Mouse (Mus musculus) right cerebral cortex, postnatal 25 days (tissue): ENCODE results near the gene Ppp1r37.
"Not testable (repeated sequence)": the region's sequence is repeated elsewhere in the genome, so short reads cannot be mapped to it uniquely, and the experiment has no call there.

Source experiments
- DNase-seq: peaks from one replicate; pipeline ENCODE4 v3.0.0; 2022

Ppp1r37 gene

DNA sequence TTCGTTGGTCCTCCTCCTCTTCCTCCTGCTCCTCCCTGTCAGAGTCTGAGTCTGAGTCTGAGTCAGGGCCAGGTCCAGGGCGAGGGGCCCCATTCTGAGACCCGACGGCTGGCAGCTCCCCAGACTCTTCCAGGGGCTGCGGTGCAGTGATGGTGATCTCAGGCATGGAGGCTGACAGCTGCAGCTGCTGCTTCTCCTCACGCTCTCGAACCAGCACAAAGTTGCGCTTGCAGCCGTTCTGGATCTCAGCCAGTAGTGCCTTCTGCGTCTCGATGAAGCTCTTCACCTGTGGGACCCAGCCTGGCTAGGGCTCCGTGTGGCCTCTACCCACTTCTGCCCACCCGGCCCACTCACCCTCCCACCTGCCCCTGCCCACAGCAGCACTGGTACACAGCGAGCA lies 30.6 kb downstream of the Ppp1r37 start:
- DNase-seq = no peak

DNA sequence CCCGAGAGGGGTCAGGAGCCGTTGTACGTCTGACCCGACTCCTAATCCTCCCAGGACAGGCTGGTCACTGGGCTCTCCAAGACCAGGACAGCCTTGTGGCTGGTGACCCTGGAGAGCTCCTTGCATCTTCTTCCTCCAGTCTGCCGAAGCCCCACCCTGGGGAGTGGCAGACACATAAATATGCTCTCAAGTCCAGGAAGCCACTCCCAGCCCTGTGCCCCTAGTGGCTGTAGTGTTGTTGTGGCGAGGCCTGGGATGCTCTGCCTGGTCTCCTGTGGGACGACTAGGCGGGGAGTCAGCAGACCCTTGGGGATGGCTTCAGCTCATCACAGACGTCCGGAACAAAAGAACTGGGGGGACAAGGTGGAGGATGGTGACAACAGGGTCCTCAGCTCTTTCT lies 31.8 kb downstream of the Ppp1r37 start:
- no peak for DNase-seq

DNA sequence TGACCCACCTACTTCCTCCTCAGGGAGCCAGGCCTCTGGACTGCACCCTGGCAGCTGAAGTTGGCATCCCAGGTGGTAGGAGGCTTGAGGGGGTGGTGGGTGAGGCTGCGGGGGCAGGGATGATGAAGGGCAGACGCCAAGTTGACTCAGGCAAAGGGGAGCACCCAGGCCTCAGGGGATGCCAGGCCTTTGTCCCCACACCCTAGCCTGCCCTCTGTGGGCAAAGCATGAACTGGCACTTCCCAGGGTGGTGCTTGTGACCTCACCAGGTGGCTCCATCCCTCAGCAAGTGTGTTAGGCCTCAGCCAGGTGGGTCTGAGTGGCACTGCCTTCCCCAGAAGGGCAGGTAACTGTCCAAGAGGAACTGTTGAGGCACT lies 37.8 kb downstream of the Ppp1r37 start:
- DNase-seq = no peak

DNA sequence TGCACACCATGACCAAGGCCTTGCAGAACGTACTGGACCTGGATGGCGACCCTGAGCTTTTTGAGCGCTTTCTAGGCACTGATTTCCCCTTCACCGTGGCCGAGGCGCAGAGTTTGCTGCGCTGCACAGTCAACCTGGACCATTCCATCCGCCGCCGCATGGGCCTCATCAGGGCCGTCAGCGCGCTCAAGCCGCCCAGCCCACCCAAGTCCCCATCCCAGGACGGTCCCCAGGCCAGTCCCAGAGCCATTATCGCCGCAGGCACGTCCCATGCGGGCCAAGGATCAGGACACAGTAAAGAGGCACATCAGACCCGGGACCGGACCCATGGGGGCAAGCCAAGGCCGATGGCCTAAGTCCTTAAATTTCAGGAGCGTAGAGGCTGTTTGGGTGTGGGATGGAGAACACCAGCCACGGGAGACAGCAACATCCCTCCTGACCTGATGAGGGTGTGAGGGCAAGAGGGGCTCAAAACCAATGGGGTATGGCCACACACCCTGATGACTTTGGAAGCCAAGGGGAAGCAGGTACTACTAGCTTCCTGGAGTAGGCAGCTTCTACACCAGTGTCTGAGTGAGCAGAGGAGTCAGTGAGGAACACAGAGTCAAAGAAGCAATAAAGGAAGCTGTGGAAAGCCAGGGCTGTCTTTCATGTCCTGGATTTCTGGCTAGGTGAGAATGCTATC lies 38.3 kb downstream of the Ppp1r37 start:
- DNase-seq = no peak

DNA sequence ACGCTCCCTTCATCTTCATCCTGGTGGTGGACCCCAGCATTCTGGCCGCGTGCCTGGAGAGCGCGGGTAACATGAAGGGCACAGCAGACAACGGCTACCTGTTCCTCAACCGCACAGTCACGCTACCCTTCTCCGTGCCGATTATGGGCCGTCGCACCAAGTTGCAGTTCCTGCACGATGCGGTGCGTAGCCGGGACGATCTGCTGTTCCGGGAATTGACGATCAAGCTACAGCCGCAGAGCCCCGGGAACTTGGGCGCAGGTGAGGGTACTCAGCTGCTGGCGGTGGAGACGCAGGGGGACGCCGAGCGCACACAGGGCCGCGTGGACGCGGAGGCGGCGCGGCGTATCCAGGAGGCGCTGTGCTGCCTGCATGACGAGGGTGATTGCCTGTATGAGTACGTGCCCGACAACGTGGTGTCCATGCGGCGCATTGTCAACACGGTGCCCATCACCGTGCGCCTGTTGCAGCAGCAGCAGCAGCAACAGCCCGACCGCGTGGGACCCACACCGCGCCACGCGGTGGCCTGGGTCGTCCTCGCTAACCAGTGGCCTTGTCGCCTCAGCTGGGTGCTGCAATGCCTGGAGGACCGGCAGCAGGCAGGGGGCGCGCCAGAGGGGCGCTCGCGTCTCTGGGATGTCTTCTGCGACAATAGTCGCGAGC lies 39.0 kb downstream of the Ppp1r37 start:
- DNase-seq = peak; percentile 75

DNA sequence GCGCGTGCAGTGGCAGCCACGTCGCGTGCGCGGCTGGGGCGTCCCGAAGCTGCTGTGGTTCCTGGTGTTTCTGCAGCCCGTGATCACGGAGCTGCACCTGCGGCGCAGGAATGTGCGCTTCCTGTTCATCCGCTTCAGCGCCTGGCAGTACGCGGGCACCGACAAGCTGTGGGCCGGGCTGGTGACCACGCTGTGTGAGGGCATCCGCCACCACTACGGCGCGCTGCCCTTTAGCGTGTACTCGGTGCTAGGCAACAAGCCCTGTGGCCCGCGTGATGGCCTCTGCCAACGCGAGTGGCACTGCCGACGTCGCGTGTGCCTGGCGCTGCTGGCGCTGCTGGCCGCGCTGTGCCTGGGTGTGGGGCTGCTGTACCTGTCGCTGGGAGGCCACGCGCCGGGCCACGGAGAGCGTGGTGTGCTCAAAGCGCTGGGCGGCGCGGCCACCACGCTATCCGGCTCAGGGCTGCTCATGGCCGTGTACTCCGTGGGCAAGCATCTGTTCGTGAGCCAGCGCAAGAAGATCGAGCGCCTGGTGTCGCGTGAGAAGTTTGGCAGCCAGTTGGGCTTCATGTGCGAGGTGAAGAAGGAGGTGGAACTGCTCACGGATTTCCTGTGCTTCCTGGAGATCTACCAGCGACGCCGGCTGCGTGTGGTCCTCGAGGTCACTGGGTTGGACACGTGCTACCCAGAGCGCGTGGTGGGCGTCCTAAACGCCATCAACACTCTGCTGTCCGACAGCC lies 39.7 kb downstream of the Ppp1r37 start:
- DNase-seq = peak; percentile 29

DNA sequence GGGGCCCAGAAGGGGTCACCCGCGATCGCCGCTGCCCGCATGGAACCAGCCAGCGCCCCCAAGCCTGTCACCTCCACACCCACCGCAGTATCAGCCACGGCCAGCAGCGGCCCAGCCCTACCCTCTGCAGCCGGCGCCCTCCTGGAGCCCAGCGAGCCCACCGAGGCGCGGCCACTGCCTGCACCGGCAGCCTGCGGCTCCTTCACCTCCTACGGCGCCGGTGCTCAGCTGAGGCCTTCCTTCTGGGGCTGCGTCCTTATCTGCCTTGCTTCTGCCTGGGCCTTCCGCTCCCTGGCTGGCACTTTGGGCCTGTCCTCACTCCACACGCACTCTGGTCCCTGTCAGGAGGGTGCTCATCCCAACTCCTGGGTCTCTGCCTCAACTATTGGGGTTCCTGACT lies 42.8 kb downstream of the Ppp1r37 start:
- DNase-seq = no peak

DNA sequence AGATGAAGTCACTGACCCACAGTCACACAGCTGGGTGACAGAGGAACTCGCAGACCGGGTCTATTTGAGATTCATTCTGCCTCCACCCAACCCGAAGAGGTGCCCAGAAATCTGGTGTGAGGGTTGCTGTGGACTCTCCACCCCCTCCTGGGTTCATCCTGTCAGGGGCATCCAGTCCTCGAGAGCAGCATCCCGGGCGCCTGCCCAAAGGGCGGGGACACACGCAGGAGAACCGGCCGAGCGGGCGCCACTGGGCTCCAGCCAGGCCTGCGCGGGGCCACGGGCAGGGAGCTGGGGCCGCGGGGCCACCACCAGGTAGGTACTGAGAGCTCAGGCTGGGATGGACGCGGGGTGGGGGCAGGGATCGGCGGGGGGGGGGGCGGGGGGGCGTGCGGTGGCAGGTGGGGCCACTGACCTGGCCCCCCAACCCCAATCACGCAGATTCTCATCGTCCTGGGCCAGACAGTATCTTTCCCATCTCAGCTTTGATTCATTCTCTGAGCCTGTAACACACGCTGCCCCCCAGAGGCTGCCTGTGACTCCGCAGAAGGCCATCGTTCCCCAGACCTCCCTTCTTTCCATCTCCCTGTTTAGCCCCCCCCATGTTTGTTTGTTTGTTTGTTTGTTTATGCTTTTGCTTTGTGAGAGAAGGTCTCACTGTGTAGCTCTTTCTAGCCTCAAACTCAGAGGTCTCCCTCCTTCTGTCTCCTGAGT lies 45.1 kb downstream of the Ppp1r37 start, which contains the start of gene Nkpd1:
Gene Nkpd1, plus strand, starts transcription at position 187 of the 714 bp plus-strand sequence.
- DNase-seq = no peak

DNA sequence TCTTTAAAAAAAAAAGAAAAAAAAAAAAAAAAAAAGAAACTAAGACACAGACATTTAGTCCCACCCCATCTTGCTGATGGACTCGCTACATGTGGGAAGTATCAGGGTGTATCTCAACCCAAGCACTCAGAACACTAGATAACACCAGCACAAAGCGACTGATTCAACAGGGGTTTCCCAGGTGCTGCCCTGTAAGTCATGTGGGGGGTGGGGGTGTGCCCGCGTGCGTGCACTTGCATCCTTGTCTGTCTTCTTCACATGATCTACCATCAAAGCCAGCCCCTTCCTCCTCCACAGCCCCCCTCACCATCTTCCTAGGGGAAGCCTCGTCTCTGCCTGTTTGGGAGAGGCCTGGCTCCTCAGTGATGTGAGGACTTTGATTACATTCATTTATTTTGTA lies 50.5 kb downstream of the Ppp1r37 start:
- no peak for DNase-seq

DNA sequence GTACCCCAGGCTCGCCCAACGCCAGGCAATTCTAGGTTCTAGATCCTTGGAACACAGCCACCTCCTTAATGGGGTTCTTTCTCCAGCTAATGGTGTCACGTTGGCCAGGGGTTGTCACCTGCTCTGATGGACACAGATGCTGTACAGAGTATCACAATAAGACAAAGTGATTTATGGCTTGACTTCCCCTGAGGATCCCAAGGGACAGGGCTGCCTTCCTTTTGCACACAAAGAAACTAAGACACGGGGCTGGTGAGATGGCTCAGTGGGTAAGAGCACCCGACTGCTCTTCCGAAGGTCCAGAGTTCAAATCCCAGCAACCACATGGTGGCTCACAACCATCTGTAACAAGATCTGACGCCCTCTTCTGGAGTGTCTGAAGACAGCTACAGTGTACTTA lies 50.9 kb downstream of the Ppp1r37 start:
- not testable (repeated sequence) for DNase-seq

DNA sequence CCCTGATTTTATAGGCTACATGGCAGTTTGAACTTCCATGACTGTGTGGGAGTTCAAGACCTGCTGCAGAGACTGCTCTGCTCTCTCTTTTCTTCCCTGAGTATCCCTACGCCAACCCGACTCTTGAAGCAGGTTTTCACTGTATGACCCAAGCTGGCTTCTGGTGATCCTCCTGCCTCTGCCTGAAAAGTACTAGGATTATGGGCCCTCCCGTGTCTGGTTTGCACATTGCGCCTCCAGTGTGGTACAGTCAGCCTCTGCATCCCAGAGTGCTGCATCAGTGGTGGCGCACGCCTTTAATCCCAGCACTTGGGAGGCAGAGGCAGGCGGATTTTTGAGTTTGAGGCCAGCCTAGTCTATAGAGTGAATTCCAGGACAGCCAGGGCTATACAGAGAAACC lies 53.1 kb downstream of the Ppp1r37 start:
- DNase-seq = no peak

DNA sequence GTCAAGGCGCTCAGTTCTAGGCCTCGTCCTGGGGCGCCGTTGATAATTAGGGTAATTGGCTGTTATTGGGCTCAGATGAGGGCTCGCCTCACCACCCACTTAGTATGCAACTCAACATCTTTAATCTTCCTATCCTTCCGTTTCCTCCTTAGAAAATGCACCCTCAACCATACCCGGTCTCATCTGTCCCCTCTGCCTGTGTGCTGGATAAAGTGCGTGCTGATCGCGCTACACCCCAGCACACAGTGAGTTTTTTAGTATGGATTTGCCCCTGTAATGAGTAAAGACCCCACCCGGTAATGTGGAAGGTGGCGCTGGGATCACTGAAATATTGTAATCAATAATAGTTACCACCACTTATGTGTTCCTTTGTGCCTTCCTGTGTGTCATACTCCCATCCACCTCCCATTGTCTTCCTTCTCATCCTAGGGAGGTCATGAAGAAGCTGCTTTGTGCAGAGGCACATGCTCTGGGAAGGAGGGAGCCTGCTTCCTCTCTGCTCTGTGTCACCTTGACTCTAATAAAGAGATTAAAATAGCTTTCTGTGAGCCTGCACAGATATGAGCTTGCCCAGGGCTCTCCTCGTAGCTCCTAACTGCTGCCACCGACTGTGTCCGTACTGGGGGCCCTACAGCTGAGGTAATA lies 53.8 kb downstream of the Ppp1r37 start:
- no peak for DNase-seq

DNA sequence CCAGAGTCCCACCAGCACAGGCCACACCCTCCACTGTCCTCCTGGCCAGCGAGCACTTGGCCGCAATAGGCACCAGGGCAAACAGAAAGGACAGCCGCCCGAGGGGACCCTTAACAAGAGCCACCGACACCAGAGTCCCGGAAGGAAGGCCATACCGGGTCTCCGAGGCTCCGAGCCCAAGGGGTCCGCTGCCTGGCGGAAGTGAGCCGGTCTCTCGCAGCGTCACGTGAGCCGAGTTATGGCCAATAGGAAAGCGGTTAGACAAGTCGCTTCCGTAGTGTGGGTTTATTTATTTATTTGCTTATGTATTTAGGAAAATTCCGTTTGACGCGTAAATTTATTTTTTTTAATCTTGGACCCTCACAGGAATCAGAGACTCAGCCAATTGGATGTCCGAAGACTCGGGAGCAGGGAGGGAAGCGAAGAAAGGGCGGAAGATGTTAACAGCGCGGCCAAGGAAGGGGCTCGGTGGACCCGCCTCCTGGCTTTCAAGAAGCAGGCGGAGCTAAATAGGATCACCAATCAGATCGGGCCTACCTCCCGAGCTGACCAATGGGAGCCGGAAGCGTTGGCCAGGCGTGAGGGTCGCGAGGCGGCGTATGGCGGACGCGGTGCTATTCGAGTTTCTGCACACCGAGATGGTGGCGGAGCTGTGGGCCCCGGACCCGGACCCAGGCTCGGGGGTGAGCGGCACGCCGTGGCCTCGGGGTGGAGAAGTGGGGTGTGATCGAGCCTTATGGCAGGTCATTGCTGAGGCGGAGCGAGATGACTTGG lies 54.5 kb downstream of the Ppp1r37 start, which contains the start of the genes Bloc1s3 and Trappc6a:
Gene Bloc1s3, minus strand, starts transcription at position 218 of the 774 bp plus-strand sequence.
Gene Trappc6a, plus strand, starts transcription at position 246 of the 774 bp plus-strand sequence.
- DNase-seq = peak; percentile 94

DNA sequence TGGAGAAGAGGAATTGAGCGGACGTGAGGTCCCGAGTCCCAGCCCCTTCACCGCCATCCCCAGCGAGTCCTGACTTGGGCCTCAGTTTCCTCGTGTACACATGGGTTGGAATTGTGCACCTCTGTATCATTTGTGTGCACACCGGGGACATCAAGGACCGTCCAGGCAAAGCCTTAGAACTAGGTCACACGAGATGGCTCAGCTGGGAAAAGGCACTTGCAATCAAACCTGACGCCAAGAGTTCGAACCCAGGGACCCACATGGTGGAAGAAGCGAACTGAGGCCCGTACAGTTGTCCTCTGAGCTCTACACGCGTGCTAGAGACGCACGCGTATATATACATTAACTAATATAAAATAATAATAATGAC lies 55.3 kb downstream of the Ppp1r37 start:
- DNase-seq = no peak

DNA sequence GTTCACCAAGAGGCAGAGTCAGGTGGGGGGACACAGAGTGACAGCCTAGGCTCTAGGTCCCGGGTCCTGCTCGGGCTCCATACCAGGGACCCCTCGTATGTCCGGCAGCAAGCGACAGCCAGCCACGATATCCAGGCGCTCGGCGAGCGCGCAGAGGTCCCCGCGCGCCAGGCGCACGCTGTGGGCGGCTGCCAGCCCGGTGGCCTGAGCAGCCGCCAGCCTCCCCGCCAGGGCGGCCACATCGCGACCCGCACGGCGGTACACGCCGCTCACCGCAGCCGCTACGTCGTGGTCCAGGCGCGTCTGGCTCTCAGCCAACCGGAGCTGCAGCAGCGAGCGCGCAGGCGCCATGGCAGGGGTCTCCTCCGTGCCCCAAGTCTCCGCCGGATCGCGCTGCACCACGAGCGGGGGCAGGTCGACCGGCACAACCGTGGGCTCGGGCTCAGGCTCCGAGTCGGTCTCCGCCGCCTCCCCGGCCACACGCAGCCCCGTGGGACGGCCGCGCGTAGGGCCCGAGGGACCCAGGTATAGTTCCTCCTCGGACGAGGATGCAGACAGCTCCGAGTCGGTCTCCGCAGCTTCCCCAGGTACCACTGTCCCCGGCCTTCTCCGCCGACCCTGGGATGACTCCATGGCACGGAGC lies 55.8 kb downstream of the Ppp1r37 start:
- DNase-seq = peak; percentile 43

DNA sequence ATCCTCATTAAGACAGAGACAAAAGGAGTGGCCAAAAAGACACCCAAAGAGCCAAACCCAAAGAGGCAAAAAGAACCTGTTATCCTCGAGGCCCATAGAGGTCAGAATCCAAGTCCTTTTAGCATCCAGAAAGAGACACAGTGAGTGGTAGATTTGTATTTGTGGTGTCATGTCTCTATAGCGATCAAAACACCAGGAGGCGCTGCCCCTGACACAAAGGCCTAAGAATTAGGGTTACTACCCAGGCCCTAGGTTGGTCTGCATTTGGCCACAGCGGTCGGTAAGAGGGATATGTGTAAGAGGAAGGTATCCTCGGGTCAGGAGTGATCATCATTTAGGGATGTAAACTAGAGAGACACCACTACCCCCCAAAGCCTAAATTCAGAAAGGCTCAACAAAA lies 56.5 kb downstream of the Ppp1r37 start:
- DNase-seq = no peak

DNA sequence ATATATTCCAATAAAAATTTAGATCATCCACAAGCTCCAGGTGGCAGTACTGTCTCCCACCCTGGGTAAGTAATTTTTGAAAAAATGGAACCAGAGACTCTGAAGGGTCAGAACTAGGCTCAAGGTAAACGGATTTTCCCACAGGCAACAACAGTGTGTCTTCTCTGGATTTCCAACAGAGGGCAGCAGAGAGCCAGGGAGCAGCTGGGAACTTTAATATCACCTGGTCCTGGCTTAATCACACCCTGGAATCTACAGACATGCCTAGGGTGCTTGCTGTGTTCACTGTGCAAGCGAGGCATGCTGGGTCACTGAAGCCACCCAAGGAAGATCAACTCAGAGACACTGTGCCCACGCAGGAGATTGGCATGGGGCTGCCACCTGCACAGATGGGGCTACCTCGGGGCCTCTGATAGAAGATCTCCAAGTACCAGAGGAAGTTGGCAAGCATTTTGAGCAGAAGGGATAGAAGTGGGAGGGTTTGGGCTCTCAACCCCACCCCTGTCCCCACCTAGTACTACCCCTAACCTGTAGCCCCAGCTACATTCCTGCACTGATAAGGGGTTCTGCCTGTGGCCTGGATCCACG lies 59.3 kb downstream of the Ppp1r37 start:
- no peak for DNase-seq

DNA sequence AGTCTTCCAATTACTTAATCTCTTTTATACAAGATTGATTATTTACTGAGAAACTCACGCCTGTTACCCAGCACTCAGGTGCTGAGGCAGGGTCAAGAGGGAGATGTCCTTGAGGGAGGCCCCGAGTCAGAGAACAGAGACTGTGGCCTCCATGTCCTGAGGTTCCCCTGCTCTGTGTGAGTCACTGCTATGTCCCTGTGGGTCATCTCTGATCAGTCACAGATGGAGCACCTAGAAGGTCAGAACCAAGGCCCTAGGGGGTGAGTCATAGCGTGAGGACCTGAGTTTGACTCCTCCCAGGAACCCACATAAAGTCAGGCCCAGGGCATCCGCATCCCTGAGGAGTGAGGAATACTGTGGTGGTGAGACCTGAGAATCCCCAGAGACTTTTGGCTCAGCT lies 61.2 kb downstream of the Ppp1r37 start:
- no peak for DNase-seq

DNA sequence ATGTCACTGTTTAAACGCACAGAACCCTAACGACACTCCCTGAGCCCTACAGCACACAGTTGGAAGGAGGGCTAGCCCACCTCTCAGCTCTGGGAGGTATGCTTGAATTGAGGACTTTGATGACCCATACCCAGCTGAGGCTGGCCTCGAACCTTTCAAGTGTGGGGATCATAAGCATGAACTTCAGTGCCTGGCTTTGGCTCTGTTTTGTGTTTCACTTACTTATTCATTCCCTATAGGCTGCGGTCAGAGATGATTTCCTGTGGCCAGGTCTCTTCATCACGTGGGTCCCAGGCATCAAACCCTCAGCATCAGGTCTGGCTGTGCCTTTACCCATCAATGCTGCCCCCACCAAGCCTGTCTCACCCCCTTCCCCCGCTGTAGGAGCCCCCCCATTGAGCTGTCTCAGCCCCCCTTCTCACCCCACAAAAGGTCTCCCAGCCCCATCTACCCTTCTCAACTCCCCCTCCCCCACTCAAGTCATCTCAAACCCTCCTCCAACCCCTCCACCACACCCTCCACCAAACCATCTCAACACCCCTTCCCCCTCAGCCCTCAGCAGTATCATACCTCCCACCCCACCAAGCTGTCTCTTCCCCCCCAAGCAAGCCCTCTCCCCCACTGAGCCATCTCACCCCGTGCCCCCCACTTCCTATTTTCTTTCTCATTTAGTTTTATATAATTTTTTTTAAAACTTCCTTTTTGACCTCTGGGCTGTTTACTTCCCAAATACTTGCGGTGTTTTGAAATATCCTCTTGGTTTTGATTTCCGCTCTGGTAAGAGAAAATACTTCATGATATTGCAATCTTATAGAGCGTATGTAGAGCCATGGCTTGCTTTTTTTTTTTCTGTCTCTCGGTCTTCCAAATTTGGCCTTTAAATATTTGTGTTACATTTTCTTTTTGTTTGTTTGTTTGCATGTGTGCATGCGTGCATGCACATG lies 62.2 kb downstream of the Ppp1r37 start:
- DNase-seq = no peak

DNA sequence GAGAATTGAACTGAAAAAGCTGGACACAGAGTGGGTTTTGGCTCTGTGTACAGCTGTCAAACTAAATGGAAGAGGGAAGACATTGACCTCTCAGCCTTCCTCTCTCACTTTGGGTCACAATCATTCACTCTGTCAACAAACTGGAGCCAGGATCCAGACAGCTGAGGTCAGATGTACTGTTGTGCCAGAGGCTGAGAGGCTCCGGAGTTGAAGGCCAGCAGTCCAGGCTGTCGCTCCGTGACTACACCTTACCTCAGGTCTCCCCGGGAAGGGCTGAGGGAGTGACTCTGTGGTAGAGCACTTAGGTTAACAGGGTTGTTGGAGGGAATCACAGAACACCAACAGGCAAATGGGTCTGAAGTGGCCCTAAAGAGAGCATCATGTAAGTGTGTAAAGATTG lies 64.5 kb downstream of the Ppp1r37 start:
- no peak for DNase-seq
